Mouse (Mus musculus) testis, postnatal 10 days (tissue): ENCODE data around the gene Morf4l1.

Experiments
- DNase-seq: peaks from one replicate; pipeline ENCODE4 v3.0.0; 2021; ENCODE audit warnings: low spot score

The Morf4l1 gene

GRCm38 (mm10) chr9:90114567-90115307, at the start of gene Morf4l1:
Gene Morf4l1, minus strand, starts transcription at chr9:90114774.
- peak; percentile 96 for DNase-seq

GRCm38 (mm10) chr9:90163749-90164095, 49.1 kb upstream of the Morf4l1 start:
- peak; percentile 80 for DNase-seq

GRCm38 (mm10) chr9:90162926-90163748, 48.6 kb upstream of the Morf4l1 start, which contains the start of gene Adamts7:
Gene Adamts7, plus strand, starts transcription at chr9:90163069.
- DNase-seq: peak; percentile 75

- peak; percentile 84 for DNase-seq
These were observed 47.8 kb upstream of the Morf4l1 start for GRCm38 (mm10) chr9:90162243-90162925.

GRCm38 (mm10) chr9:90146869-90147268, 32.3 kb upstream of the Morf4l1 start:
- DNase-seq: no peak

GRCm38 (mm10) chr9:90145788-90146187, 31.2 kb upstream of the Morf4l1 start:
- DNase-seq: peak; percentile 84

- no peak for DNase-seq
These were observed 22.0 kb upstream of the Morf4l1 start for GRCm38 (mm10) chr9:90136678-90136965.

- no peak for DNase-seq
These were observed 21.5 kb upstream of the Morf4l1 start for GRCm38 (mm10) chr9:90135963-90136677.

- no peak for DNase-seq
These were observed 20.9 kb upstream of the Morf4l1 start for GRCm38 (mm10) chr9:90135466-90135865.

GRCm38 (mm10) chr9:90133562-90134355, 19.2 kb upstream of the Morf4l1 start:
- no peak for DNase-seq

- no peak for DNase-seq
These were observed 14.1 kb upstream of the Morf4l1 start for GRCm38 (mm10) chr9:90128636-90129201.

GRCm38 (mm10) chr9:90127146-90127545, 12.6 kb upstream of the Morf4l1 start:
- no peak for DNase-seq

GRCm38 (mm10) chr9:90126260-90127010, 11.9 kb upstream of the Morf4l1 start:
- DNase-seq: peak; percentile 78

- DNase-seq: no peak
These were observed 11.0 kb upstream of the Morf4l1 start for GRCm38 (mm10) chr9:90125416-90126099.

- no peak for DNase-seq
These were observed 10.3 kb upstream of the Morf4l1 start for GRCm38 (mm10) chr9:90124873-90125245.

GRCm38 (mm10) chr9:90124156-90124872, 9.7 kb upstream of the Morf4l1 start:
- no peak for DNase-seq

- DNase-seq: no peak
These were observed 7.7 kb upstream of the Morf4l1 start for GRCm38 (mm10) chr9:90122246-90122740.

GRCm38 (mm10) chr9:90117234-90117633, 2.7 kb upstream of the Morf4l1 start:
- DNase-seq: no peak

GRCm38 (mm10) chr9:90115308-90115700, 730 bp upstream of the Morf4l1 start:
- no peak for DNase-seq
